Mouse (Mus musculus) lung, postnatal 36 days (tissue): ENCODE measurements around the gene Hpcal4.

Experiments
- DNase-seq: peaks from one replicate; pipeline ENCODE4 v3.0.0; 2022; ENCODE audit warnings: mixed read lengths

Hpcal4 gene

GRCm38 (mm10) chr4:123202094-123202420, 19.0 kb downstream of the Hpcal4 start:
- no peak for DNase-seq

GRCm38 (mm10) chr4:123207337-123207736, 24.3 kb downstream of the Hpcal4 start:
- no peak for DNase-seq

- DNase-seq = no peak
Measured at GRCm38 (mm10) chr4:123210996-123211395, 28.0 kb downstream of the Hpcal4 start.

- no peak for DNase-seq
Measured at GRCm38 (mm10) chr4:123211453-123211852, 28.4 kb downstream of the Hpcal4 start.

- no peak for DNase-seq
Measured at GRCm38 (mm10) chr4:123212330-123212729, 29.3 kb downstream of the Hpcal4 start.

- no peak for DNase-seq
Measured at GRCm38 (mm10) chr4:123213975-123214374, 30.9 kb downstream of the Hpcal4 start.

GRCm38 (mm10) chr4:123215367-123215766, 32.3 kb downstream of the Hpcal4 start:
- no peak for DNase-seq

GRCm38 (mm10) chr4:123216782-123217181, 33.8 kb downstream of the Hpcal4 start:
- no peak for DNase-seq

GRCm38 (mm10) chr4:123219720-123220357, 36.8 kb downstream of the Hpcal4 start:
- peak; percentile 67 for DNase-seq

GRCm38 (mm10) chr4:123220637-123221036, 37.6 kb downstream of the Hpcal4 start:
- no peak for DNase-seq

- DNase-seq = no peak
Measured at GRCm38 (mm10) chr4:123223309-123223708, 40.3 kb downstream of the Hpcal4 start.

- DNase-seq = peak; percentile 52
Measured at GRCm38 (mm10) chr4:123225718-123226403, 42.8 kb downstream of the Hpcal4 start.

- DNase-seq = peak; percentile 74
Measured at GRCm38 (mm10) chr4:123227707-123228106, 44.7 kb downstream of the Hpcal4 start.

GRCm38 (mm10) chr4:123228270-123228669, 45.2 kb downstream of the Hpcal4 start:
- peak; percentile 80 for DNase-seq

GRCm38 (mm10) chr4:123229166-123229565, 46.1 kb downstream of the Hpcal4 start:
- DNase-seq = peak; percentile 52

- no peak for DNase-seq
Measured at GRCm38 (mm10) chr4:123232841-123233240, 49.8 kb downstream of the Hpcal4 start.

GRCm38 (mm10) chr4:123233492-123234084, 50.6 kb downstream of the Hpcal4 start, which contains the start of gene Heyl:
Gene Heyl, plus strand, starts transcription at chr4:123233556.
- peak; percentile 58 for DNase-seq

- DNase-seq = no peak
Measured at GRCm38 (mm10) chr4:123235835-123236430, 52.9 kb downstream of the Hpcal4 start.

- DNase-seq = peak; percentile 62
Measured at GRCm38 (mm10) chr4:123236431-123237031, 53.5 kb downstream of the Hpcal4 start.

GRCm38 (mm10) chr4:123237386-123238266, 54.6 kb downstream of the Hpcal4 start:
- DNase-seq = peak; percentile 55

GRCm38 (mm10) chr4:123239361-123240203, 56.6 kb downstream of the Hpcal4 start:
- peak; percentile 50 for DNase-seq
